Mouse (Mus musculus) thymus, postnatal 25 days (tissue): ENCODE results near the gene Ttyh2.
A peak's percentile ranks its signal among the peaks of the same experiment; 100 is the strongest.

Experiments
- DNase-seq: peaks from one replicate; pipeline ENCODE4 v3.0.0; 2022

Gene Ttyh2

GRCm38 (mm10) chr11:114675341-114675825 is at the start of gene Ttyh2:
Ttyh2 (plus strand) TSS chr11:114675431.
- peak; percentile 41 for DNase-seq

GRCm38 (mm10) chr11:114626071-114626690 is 49.0 kb upstream of the Ttyh2 start:
- DNase-seq = no peak

GRCm38 (mm10) chr11:114627036-114627435 is 48.2 kb upstream of the Ttyh2 start:
- DNase-seq = no peak

GRCm38 (mm10) chr11:114628032-114628431 is 47.2 kb upstream of the Ttyh2 start:
- peak; percentile 14 for DNase-seq

- no peak for DNase-seq
These were observed 45.2 kb upstream of the Ttyh2 start for GRCm38 (mm10) chr11:114630044-114630443.

GRCm38 (mm10) chr11:114632266-114632665 is 43.0 kb upstream of the Ttyh2 start:
- DNase-seq = no peak

- DNase-seq = peak; percentile 79
These were observed 38.9 kb upstream of the Ttyh2 start for GRCm38 (mm10) chr11:114636292-114636691.

- no peak for DNase-seq
These were observed 38.3 kb upstream of the Ttyh2 start for GRCm38 (mm10) chr11:114636727-114637505.

GRCm38 (mm10) chr11:114638647-114639290 is 36.5 kb upstream of the Ttyh2 start:
- no peak for DNase-seq

GRCm38 (mm10) chr11:114639681-114640103 is 35.5 kb upstream of the Ttyh2 start:
- DNase-seq = no peak

GRCm38 (mm10) chr11:114640658-114641057 is 34.6 kb upstream of the Ttyh2 start:
- no peak for DNase-seq

GRCm38 (mm10) chr11:114641136-114641535 is 34.1 kb upstream of the Ttyh2 start:
- no peak for DNase-seq

- no peak for DNase-seq
These were observed 33.0 kb upstream of the Ttyh2 start for GRCm38 (mm10) chr11:114642184-114642583.

GRCm38 (mm10) chr11:114642926-114643325 is 32.3 kb upstream of the Ttyh2 start:
- no peak for DNase-seq

GRCm38 (mm10) chr11:114644122-114644521 is 31.1 kb upstream of the Ttyh2 start:
- DNase-seq = no peak

GRCm38 (mm10) chr11:114649510-114649909 is 25.7 kb upstream of the Ttyh2 start:
- no peak for DNase-seq

- no peak for DNase-seq
These were observed 22.7 kb upstream of the Ttyh2 start for GRCm38 (mm10) chr11:114652531-114652930.

GRCm38 (mm10) chr11:114653664-114654063 is 21.6 kb upstream of the Ttyh2 start:
- DNase-seq = no peak

GRCm38 (mm10) chr11:114654552-114654951 is 20.7 kb upstream of the Ttyh2 start:
- no peak for DNase-seq

GRCm38 (mm10) chr11:114655350-114656008 is 19.8 kb upstream of the Ttyh2 start:
- no peak for DNase-seq

GRCm38 (mm10) chr11:114656994-114657644 is 18.1 kb upstream of the Ttyh2 start:
- DNase-seq = no peak

GRCm38 (mm10) chr11:114657737-114658136 is 17.5 kb upstream of the Ttyh2 start:
- peak; percentile 60 for DNase-seq

- DNase-seq = no peak
These were observed 13.1 kb upstream of the Ttyh2 start for GRCm38 (mm10) chr11:114662161-114662560.
